Mouse (Mus musculus): Measurements from ENCODE around the gene Ccdc6. TPM values are rescaled to one million over a fixed set of nuclear protein-coding genes. Genes with fewer than 3 reads are reported as not detected.

Ccdc6 gene
- total RNA-seq, 2 experiments from 2014 or later, result 58.8 to 65.0 TPM

DNA sequence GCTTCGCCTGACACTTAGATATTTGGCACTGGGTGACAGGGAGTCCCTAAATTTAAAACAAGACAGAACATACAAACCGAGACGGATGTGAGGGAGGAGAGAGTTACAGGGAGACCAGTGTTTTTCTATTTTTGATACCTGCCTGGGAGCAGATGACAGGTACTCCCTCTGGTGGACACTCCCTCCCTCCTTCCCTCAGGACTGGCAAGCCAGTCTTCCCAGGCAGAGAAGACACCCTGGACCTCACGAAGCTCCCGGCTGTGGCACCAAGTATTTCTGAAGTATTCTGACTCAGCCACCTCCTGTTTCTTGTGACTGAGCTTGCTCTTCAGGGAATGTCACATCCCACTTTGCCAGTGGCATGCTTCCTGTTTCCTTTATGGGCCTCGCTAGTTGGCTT, 69.0 kb downstream of the Ccdc6 start:
- no peak for DNase-seq (ENCODE audit: low spot score in 2 of 2)

DNA sequence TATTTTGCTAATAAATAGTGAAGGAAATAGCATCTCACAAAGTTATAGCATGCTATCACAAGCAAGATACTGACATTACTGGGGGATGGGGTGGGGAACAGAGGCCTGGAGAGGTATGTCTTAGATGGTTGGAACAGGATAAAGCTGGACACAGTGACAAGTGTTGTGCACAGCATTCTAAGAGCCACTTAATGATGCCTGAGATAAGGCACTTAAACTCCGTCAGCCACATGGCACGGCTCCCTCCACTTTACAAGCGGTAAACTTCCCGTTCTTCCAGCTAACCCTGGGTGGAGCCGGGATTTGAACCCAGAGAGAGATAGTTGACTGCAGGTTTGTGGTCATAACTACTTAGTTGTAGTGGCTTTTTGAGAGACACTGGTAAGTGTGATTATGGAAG, 69.5 kb downstream of the Ccdc6 start:
- no peak for DNase-seq (ENCODE audit: low spot score in 2 of 2)

- no peak for DNase-seq (ENCODE audit: low spot score in 2 of 2)
Observed at GRCm38 (mm10) chr10:70167625-70168024, 70.7 kb downstream of the Ccdc6 start.

DNA sequence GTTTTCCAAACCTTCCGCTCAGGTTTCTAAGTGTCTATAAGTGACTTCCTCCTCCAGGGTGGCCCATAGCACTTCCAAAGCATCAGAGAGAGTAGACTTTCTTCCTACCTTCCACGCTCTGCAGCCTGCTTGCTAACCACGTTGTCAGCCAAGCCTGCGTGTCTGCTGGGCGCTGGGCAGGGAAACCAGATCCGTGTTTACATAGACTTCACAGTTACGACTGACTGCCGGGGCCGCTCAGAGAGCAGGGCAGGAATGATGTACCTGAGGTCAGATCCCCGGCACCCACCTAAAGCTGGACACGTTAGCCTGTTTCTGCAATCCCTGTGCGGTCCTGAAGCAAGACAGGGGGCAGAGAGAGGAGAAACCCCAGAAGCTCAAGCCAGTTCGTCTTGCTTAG, 71.5 kb downstream of the Ccdc6 start:
- DNase-seq (ENCODE audit: low spot score in 2 of 2), result no peak

GRCm38 (mm10) chr10:70169044-70169443, 72.1 kb downstream of the Ccdc6 start:
- DNase-seq (ENCODE audit: low spot score in 2 of 2), result no peak

DNA sequence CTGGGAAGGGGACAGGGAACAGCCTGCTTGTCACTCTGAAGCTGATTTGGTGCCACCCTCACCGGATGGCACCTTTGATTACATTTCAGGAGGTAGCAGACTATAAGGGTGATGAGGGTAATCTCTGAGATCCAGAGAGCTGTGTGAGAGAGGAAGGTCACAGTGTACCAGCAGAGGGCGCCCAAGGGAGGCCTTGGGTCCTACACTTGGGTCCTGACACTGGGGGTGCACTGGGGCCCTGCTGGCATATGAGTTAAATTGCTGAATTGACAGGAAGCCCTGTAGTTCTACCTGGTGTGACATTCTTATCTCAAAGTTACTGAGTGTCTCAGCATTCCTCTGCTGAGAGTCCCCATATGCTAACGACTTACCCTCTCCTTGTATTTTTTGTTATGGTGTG, 76.4 kb downstream of the Ccdc6 start:
- DNase-seq (ENCODE audit: low spot score in 2 of 2), result peak; percentile 28 to 39

DNA sequence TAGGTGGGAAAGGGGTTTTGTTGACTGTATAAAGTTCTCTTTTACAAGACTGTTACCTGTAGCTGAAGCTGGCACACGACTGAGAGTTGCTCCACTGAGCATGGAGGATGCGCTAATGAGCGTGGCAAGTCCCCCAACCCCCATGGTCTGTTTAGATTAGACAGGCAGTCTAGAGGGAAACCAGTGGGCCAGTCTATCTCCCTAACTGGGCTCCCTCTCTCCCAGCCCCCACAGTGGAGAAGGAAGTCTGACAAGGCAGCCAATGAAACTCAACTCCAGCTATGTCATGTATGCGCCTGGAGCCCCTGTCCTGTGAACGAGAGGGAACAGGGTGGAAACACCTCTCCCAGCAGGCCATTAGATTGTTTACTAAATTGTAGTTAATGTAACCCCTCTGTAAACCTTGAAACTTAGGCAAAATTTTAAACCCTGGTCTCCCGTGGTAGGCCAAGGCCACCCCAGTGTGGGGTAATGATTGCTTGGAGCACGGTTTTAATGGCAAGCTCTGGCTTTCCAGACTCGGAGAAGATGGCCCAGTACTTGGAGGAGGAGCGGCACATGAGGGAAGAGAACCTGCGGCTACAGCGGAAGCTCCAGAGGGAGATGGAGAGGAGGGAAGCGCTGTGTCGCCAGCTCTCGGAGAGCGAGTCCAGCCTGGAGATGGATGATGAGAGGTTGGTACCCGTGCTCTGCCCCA, 77.7 kb downstream of the Ccdc6 start:
- no peak for DNase-seq (ENCODE audit: low spot score in 2 of 2)

DNA sequence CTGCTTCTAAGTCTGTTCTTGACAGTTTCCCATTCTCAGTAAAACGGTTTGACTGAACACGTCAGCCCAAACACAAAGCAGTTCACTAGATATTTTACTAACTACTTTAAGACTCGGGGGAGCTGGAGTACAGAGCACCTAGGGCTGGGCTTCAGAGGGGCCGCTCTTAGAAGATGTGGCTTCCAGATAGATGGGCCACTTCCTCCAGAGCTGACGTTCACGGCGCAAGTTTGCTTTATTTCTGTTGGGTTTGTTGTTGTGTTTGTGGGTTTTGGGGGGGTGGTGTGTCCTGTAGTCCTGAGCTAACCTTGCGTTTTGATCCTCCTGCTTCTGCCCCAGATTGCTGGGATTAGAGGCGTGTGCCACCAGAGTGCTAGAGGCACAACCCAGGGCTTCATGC, 83.8 kb downstream of the Ccdc6 start:
- DNase-seq (ENCODE audit: low spot score in 2 of 2), result no peak

GRCm38 (mm10) chr10:70181279-70181972, 84.5 kb downstream of the Ccdc6 start:
- no peak for DNase-seq (ENCODE audit: low spot score in 2 of 2)

GRCm38 (mm10) chr10:70183210-70184080, 86.5 kb downstream of the Ccdc6 start:
- DNase-seq (ENCODE audit: low spot score in 2 of 2), result no peak

DNA sequence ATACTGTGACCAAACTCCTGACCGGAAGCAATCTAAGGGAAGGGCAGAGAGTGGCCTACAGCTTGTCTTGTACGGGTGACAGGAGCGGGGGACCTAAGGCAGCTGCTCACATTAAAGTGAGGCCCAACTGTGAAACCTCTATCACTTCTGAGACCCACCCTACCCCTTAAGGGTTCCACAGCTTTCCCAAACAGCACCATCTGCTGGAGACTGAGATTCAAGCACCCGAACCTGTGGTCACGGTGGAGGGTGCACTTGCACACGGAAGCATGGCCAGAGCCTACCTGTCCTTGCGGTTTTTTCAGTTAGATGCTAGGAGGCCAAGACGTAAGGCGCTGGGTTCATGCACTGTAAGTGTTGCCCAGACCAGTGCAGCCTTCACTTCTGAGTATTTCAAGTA, 89.2 kb downstream of the Ccdc6 start:
- no peak for DNase-seq (ENCODE audit: low spot score in 2 of 2)

- no peak for DNase-seq (ENCODE audit: low spot score in 2 of 2)
Observed at GRCm38 (mm10) chr10:70186586-70186985, 89.7 kb downstream of the Ccdc6 start.

GRCm38 (mm10) chr10:70189864-70190263, 92.9 kb downstream of the Ccdc6 start:
- DNase-seq (ENCODE audit: low spot score in 2 of 2), result no peak

DNA sequence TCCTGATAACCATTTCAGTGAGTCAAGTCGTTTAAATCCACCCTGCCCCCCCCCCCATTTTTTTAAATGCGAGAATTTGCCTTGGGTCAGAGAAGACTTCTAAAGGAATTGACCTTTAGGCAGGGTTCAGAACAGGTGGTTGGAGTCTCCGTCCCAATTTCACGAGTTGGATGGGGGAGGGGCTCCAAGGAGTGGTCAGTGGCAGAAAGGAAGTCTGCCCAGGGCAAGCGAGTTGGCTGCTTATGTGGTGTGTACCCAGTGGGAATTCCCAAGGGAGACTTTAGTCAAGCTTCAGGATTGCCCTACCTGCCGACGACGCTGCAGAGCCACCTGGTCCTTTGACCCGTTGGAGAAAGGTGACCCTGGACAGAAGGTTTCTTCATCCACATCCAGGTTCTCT, 97.4 kb downstream of the Ccdc6 start:
- DNase-seq (ENCODE audit: low spot score in 2 of 2), result no peak

GRCm38 (mm10) chr10:70195279-70195678, 98.4 kb downstream of the Ccdc6 start:
- no peak for DNase-seq (ENCODE audit: low spot score in 2 of 2)

DNA sequence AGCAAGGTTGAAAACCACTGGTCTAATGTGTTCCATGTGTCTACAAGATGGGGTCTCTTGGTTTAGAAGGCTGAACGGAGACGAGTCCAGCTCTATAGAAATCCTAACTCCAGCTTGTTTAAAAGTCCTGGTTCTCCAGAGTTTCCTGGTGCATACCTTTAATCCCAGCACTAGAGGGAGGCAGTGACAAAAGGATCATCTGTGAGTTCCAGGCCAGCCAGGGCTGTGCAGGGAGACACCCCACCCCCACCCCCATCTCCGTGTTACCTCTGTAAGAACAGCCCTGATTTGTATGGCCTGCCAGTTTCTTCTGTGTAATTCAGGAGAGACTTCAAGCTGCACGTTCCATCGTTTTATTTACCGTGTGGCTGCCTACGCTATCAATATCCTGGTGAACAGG, 98.9 kb downstream of the Ccdc6 start:
- DNase-seq (ENCODE audit: low spot score in 2 of 2), result no peak

GRCm38 (mm10) chr10:70196666-70197065, 99.7 kb downstream of the Ccdc6 start:
- no peak for DNase-seq (ENCODE audit: low spot score in 2 of 2)

DNA sequence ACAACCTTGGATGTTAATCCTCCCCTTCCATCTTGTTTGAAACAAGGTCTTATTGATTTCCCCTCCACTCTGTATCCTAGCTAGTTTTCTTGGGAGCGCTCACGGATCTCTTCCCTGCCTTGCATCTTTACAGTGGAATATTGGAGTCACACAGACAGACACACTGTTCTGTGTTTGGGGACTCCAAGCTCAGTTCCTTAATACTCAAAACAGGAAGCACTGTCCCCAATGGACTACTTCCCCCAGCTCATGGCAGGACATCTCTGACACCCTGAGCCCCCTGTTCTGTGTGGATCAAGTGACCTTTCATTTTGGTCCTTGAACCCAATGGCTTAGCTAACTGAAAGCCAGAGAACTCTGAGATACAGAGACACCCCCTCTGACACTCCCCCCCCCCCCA, 100.7 kb downstream of the Ccdc6 start:
- DNase-seq (ENCODE audit: low spot score in 2 of 2), result no peak

DNA sequence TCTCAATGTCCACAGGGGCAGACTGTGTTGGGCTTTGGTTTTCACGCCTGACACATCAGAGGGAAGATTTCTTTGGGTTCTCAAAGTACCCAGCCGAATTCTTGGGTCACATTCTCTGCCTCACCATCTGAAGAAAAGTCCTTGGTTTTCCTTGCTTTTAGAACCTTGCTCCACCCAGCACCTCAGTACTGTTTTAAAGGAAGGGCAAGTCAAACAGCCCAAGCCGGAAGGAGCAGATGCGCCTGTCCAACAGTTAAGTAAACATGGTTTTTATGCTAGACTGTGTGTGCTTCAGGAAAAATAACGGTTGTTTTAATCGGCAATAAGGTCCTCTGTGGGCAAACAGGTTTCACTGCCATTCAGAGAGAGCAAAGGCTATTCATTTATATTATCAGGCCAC, 101.1 kb downstream of the Ccdc6 start:
- DNase-seq (ENCODE audit: low spot score in 2 of 2), result no peak

DNA sequence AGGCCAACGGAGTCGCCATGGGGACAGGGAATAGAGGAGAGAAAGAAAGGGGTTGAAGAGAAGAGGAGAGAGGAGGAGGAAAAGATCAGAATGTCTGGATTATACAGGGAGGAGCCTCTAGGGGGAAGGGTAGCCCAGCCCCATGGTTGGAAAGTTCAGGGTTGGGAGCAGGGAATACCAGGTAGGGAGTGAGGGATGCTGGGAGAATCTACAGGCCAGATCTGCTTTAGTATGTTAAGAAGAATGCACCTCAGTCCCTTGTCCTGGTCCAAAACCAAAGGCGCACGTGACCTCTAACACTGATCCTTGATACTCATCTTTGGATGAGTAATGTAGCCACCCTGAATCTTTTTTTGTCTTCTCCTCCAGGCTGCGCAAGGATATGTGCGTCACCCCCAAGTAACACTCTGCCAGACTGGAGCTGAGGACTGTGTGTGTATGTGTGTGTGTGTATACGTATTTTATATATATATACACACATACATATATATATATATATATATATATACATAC, 102.1 kb downstream of the Ccdc6 start:
- DNase-seq (ENCODE audit: low spot score in 2 of 2), result no peak

DNA sequence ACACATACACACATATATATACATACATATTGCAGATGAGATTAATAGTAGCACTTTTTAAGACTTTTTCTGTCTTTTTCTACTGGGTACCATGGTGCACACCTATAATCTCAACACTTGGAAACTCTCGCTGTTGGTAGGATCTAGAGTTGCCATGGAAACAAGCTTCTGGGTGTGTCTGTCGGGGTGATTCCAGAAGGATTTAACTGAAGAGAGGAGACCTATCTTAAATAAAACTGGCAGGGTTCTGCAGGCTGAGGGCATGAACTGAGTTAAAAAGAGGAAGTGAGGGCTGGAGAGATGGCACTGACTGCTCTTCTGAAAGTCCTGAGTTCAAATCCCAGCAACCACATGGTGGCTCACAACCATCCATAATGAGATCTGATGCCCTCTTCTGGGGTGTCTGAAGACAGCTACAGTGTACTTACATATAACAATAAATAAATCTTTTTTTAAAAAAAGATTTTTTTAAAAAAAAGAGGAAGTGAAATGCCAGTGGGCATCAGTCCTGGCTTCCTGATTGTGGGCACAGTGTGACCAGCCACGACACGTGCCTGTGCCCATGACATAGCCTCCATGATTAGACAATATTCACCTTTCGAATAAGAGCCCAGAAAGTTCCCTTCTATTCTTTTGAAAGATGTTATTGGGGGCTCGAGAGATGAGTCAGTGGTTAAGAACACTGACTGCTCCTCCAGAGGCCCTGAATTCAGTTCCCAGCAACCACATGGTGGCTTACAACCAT, 102.7 kb downstream of the Ccdc6 start:
- DNase-seq (ENCODE audit: low spot score in 2 of 2), result no peak
